Mouse (Mus musculus) cerebellum, postnatal 25 days (tissue): ENCODE measurements at regions not wholly inside any gene's neighbourhood (a gene's known extent, or its start where the extent isn't known, plus 50 kb on each side); places are given as distances from the start of the nearest gene placed in this dataset.

Experiments
- DNase-seq, 2 experiments: peaks; one replicate each; pipeline ENCODE4 v3.0.0; 2021; ENCODE audit warnings: mixed read lengths in 2 of 2

DNA sequence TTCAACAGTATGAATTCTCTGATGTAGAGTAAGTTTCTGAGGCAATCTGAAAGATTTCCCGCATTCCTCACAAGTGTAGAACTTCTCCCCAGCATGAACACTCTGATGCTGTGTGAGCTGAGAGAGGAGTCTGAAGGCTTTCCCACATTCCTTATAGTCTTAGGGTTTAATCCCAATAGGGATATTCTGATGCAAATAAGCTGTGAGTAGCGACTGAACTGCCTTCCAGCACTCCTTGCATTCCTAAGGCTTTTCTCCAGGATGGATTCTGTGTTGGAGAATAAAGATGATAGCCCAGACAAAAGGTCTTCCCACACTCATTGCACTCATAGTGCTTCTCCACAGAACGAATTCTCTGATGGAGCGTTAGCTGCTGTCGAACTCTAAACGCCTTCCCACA lies 152.6 kb upstream of the Api5 start:
- DNase-seq: no peak

DNA sequence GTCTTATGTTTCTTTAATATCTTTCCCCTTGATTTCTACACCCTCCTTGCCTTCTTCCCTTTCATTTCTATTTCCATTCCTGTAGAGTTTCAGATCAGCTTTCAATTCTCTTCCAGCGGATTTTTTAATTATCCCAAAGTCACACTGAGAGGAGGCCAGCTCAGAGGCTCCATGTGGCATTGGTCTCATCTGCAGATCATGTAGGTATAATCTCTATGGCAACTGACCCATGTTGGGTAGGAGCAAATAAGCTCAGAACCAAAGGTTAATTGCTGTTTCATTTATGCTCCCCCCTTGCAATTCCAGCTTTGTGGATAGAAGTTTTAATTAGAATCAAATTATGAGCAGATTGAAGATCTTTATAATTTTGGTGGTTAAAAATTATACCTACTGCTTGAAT lies 149.3 kb upstream of the Api5 start:
- no peak for DNase-seq

DNA sequence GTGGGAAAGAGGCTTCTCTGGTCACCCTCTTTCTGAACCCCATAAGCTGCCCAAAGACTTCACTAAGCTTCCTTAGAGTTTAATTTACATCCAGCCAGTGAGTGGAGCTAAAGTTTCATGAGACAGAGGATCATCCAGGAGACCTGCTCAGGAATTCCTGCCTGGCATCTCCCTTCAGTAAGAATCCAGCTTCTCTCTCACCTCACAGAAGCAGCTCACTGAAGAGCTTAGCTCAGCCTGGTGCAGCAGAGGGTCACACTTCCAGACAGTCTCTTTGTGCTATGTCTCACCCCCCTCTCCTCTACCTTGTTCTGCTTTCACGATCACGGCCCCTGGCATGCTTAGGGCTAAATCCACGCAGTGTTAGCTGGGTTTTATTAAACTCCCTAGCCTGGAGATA lies 133.7 kb upstream of the Api5 start:
- DNase-seq: peak in 1 of 2 experiments; percentile 4

DNA sequence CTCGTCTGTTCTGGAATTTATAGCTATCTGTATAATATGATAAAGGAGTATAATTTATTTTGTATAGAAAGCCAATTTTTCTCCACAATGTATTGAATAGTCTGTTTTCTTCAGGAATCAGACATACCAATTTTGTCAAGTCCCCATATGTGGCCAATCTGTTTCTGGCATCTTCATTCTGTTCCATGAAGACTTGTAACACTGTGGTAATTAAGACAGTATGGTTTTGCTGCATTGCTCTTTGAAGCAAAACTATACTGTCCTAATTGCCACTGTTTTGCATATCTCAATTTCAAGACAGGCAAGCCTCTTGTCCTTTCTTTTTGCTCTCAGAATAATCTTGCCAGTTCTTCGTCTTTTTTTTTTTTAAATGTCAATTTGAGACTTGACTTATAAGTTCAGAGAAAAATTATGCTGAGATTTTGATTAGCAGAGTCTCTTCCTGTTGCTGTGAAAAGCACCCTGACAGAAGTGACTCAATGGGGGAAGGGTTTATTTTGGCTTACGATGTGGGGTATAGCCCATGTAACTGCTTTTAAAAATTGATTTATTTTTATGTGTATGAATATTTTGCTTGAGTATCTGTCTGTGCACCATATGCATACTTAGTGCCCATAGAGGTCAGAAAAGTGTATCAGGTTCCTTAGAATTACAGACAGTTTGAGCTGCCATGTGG lies 103.4 kb upstream of the Api5 start:
- DNase-seq: no peak

DNA sequence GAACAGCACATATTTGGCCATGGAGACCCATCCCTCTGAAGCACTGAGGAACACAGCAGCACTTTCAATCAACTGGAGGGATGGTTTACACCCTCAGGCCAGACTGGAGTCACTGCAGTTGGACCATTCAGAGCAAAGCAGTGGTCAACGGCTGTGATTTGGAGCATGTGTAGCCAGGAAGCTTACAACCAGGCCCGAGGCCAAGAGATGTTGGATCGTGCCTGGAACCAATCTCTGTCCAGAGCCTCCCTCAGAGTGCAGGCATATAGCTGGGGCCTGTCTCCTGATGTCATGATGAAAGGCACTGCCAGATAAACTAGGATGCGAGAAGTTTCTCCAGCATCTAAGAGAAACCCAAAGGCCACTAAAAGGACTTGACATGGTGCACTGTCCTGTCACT lies 98.7 kb upstream of the Api5 start:
- DNase-seq: peak; percentile 33 to 50

DNA sequence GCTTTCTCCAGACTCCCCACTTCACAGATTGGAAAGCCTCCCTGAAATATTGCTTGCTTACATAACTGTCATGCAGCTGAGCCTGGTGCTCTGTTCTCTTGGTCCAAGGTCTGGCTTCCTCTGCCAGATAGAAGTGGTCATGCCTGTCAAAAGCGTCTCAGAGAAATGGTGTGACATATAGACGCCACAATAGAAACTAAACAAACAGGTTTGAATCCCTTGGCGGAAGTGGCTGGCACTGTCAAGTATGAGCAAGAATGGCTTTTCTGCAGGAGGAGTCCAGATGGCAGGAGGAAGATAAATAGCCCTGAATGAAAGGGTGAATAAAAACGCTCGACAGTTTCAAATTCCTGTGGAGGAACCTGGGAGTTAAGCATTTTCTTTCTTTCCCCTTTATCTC lies 93.2 kb upstream of the Api5 start:
- peak; percentile 52 to 63 for DNase-seq

DNA sequence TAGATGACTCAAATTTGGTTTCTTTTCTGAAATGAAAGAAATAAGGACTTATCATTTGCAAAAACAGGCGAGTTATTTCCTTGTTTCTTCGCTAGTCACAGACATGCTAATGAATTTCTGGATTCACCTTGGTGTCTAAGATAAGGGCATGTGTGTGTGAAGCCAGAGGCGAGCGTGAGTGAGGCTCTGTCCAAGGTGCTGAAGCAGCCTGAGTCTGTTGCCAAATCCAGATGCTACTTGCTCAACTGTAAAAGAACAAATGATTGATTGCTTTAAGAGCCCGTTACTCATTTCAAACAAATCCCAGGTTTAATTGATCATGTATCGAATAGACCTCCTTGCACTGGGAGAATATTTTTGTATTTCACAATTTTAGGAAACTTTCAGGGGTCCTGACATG lies 86.6 kb upstream of the Api5 start:
- no peak for DNase-seq

DNA sequence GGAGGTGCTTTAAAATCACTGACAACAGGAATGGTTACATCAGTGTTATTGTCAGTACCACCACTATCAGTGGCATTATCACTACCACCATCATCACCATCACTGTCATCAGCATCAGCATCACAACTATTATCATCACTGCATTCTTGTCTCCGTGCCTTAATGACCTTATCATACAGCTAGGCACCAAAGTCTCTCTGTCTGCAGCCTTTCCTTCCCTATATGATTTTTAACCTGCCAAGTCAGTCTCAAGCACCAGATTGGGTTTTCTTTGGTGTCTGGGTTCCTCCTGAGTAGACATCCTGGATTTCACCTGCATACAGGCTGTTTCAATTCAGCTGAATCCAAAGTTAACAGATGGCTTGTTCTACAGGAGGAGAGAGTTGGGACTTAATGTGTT lies 78.9 kb upstream of the Api5 start:
- peak; percentile 55 to 59 for DNase-seq

DNA sequence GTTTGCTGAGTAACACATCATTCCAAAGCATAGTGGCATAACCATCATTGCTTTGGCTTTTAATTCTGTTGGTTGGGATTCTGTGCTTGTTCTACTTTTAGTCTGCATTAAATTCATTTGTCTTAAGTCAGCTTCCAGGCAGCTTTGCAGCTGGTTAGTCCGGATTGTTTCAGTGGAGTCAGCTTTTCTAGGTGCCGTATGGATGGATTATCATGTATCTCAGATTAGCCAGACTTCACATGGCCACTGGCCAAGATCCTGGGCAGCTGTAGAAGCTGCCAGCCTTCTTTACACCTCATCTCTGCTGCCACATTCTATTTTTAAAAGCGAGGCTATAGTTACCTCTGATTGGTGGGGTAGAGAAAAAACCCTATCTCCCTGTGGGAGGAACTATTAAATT lies 74.1 kb upstream of the Api5 start:
- DNase-seq: peak; percentile 10 to 52

DNA sequence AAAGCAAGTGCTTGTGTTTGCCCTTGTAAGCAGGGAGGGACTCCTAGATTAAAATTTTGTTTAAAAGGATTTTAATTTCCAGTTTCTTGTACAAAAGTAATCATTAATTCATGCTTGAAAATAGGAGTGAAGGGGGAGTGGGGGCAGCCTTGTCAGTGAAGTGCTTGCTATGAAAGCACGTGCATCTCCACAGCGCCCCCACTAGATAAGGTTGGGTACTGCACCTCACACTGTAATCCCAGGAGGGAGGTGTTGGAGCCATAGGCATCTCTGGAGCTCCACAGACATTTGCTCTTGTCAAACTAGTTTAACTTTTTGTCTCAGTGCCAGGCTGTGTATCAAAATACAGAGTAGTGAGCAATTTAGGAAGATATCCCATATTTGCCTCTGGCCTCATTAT lies 62.7 kb upstream of the Api5 start:
- DNase-seq: peak in 1 of 2 experiments; percentile 29

DNA sequence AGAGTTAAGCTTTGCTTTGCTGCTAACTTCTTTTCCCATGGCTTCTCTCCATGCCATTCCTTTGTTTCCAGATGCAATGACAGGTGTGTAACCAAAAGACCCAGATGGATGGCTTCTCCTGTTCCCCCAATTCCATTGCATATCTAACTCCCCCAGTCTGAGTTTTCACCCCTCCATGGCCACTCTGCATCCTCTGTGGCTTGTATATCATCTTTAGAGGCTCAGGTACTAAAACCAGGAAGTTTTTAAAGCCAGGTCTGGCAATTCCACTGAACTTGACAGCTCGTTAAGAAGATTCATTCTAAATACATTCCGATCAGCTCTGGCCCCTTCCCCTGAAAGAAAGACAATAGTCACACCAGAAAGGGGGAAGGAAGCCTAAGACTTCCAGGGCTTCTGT lies 60.6 kb upstream of the Api5 start:
- DNase-seq: no peak
